Mouse (Mus musculus) stomach, embryonic 16.5 days (tissue): ENCODE data around the gene Mrgprh. TPM values are rescaled to one million over a fixed set of nuclear protein-coding genes. Genes with fewer than 3 reads are reported as not detected.

Source experiments
- ATAC-seq: fragments of 200-750 bp; cut with Nextera tagmentation; 2 replicates; pipeline ENCODE4 v1.8.0; 2017; ENCODE audit warnings: moderate number of reproducible peaks, moderate TSS enrichment; ENCODE audit not compliant: insufficient read depth, low FRiP score
- H3K27ac ChIP-seq: fragments of 300-500 bp; sonication (generic); 2 replicates; pipeline ENCODE4 v1.5.1; 2014; ENCODE audit warnings: low read length
- H3K27me3 ChIP-seq: fragments of 300-500 bp; sonication (generic); 2 replicates; pipeline ENCODE4 v1.6.1; 2014; ENCODE audit warnings: low read length, control low read depth, mixed read lengths; ENCODE audit not compliant: control insufficient read depth, insufficient read depth
- H3K36me3 ChIP-seq: fragments of 300-500 bp; sonication (generic); 2 replicates; pipeline ENCODE4 v1.6.1; 2014; ENCODE audit warnings: low read length; ENCODE audit not compliant: control insufficient read depth, insufficient read depth
- H3K4me1 ChIP-seq: fragments of 300-500 bp; sonication (generic); 2 replicates; pipeline ENCODE4 v1.6.1; 2014; ENCODE audit warnings: low read length, control low read depth, mixed read lengths; ENCODE audit not compliant: control insufficient read depth, insufficient read depth
- H3K4me2 ChIP-seq: fragments of 300-500 bp; sonication (generic); 2 replicates; pipeline ENCODE4 v1.6.1; 2014; ENCODE audit warnings: low read depth, low read length, mixed read lengths
- H3K4me3 ChIP-seq: fragments of 300-500 bp; sonication (generic); replicated peaks from 2 replicates; pipeline ENCODE4 v1.5.1; 2014; ENCODE audit warnings: mild to moderate bottlenecking, low read length
- H3K9ac ChIP-seq: fragments of 300-500 bp; sonication (generic); 2 replicates; pipeline ENCODE4 v1.6.1; 2014; ENCODE audit warnings: low read length
- H3K9me3 ChIP-seq: fragments of 300-500 bp; sonication (generic); replicated peaks from 2 replicates; pipeline ENCODE4 v1.6.1; 2016; ENCODE audit warnings: low read length, control low read depth; ENCODE audit not compliant: control insufficient read depth
- WGBS: fragments of 180-500 bp; shearing (Covaris S2); extraction: QIAGEN DNeasy Blood & Tissue Kit; methylation state at CpG from one replicate; pipeline ENCODE4 v1.1.7; 2014; 5-methylcytosine and 5-hydroxymethylcytosine counted together
- polyA plus RNA-seq: library from polyadenylated mRNA; unstranded; fragments of >200 nt; fragmentation: Nextera tagmentation; extraction: Ambion mirVana; gene quantifications from 2 replicates; pipeline ENCODE4 v1.2.1, GENCODE M21; 2015

Mrgprh gene
- 0.09 TPM in 1 of 2 replicates, not detected in the other for polyA plus RNA-seq

DNA sequence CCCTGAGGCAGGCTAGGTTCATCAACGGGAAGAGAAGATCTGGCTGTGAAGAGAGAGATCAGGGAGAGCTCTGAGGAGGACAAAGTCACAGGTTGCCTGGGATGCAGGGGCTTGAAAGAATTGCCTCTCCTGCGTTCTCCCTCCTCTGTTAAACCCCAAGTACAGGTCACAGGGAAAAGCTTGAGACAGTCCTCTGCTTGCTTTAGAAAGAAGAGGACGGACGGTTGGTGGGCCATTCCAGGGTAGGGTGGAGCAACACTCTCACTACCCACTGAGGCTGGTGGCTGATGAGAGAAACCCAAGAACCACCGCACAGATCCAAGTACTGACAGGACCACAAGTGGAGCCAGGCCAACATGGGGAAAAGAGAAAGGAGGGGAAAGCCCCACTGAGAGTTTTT, at the start of gene Mrgprh:
Mrgprh (plus strand) TSS at position 301 of the 400 bp plus-strand sequence.
- no peak within 1 kb of the TSS for H3K9ac ChIP-seq
- H3K27ac ChIP-seq: no peak within 1 kb of the TSS
- ATAC-seq: no peak
- H3K4me1 ChIP-seq: no peaks in the 10 kb centered on the region
- no peaks in the 10 kb centered on the region for H3K9me3 ChIP-seq
- no peaks in the 10 kb centered on the region for H3K27me3 ChIP-seq
- no peak within 1 kb of the TSS for H3K4me2 ChIP-seq
- H3K36me3 ChIP-seq: no peaks in the 10 kb centered on the region
- H3K4me3 ChIP-seq: no peak within 1 kb of the TSS
- WGBS: 70% methylated on average over 5 of the region's 5 CpGs

DNA sequence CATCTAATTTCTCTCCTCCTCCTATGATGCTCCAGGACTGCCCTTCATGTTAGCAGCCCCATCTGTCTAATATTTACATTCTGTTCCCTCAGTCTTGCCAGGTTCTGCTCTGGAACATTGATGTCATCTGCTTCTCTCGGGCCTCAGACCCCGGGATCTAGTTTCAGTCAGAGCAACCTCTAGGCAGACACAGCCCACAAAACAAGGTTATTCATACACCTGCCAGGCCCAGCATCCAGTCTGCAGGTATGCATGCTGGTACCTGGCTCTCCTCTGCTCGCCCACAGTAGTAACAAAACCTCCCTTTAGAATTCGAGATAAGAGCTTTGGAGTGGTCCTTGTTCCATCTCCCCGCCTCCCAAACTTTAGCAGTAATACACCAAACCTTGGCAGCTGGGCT, 45.5 kb upstream of the Mrgprh start:
- 65% methylated on average over 5 of the region's 5 CpGs for WGBS
- H3K4me1 ChIP-seq: no peaks in the 10 kb centered on the region
- H3K27ac ChIP-seq: no peak overlapping the region
- H3K9me3 ChIP-seq: no peaks in the 10 kb centered on the region
- no peaks in the 10 kb centered on the region for H3K27me3 ChIP-seq
- no peaks in the 10 kb centered on the region for H3K36me3 ChIP-seq
- H3K4me3 ChIP-seq: no peak overlapping the region
- no peak for ATAC-seq
- H3K9ac ChIP-seq: no peak overlapping the region
- H3K4me2 ChIP-seq: no peak overlapping the region

DNA sequence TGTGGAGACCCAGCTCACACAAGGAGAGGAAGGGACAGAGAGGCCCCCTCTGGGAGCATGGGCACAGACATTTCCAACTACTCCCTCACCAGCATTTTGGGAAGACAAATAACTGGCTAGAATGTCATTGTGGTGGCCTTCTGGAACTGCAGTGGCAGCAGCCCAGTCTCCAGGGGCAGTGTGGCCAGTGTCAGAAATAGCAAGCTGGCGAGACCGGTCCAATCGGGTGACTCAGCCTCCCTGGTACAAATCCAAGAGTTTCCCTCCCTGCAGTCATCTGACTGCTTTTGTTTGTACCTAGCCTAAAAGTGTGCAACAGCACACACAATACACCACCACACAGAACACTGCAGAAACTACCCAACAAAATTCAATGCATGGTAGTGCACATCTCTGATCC, 43.6 kb upstream of the Mrgprh start:
- H3K4me1 ChIP-seq: no peaks in the 10 kb centered on the region
- no peaks in the 10 kb centered on the region for H3K36me3 ChIP-seq
- H3K27me3 ChIP-seq: no peaks in the 10 kb centered on the region
- no peak overlapping the region for H3K4me2 ChIP-seq
- H3K27ac ChIP-seq: no peak overlapping the region
- no peak overlapping the region for H3K9ac ChIP-seq
- ATAC-seq: no peak; the same call in 1 of the 2 replicates
- WGBS: 86% methylated on average over 3 of the region's 3 CpGs
- H3K9me3 ChIP-seq: no peaks in the 10 kb centered on the region
- no peak overlapping the region for H3K4me3 ChIP-seq

DNA sequence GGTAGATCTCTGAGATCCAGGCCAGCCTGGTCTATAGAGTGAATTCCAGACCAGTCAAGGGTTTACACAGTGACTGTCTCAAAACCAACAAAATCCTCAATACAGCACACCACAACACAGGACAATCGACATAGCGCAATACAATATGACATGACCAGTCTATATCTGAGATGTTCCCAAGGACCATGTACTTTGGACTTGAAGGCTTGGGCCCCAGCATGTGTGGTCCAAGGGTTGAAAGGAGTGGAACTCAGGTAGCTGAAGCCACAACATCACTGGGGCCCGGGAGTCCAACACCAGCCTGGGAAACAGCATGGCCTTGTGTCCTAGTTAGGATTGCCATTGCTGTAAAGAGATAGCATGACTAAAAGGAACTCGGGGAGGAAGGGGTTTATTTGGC, 43.2 kb upstream of the Mrgprh start:
- Histone ChIP-seq H3K9ac (no peak overlapping the region), H3K4me1 (no peaks in the 10 kb centered on the region), H3K4me2 (no peak overlapping the region), H3K4me3 (no peak overlapping the region), H3K27ac (no peak overlapping the region), H3K9me3 (no peaks in the 10 kb centered on the region), H3K36me3 (no peaks in the 10 kb centered on the region), H3K27me3 (no peaks in the 10 kb centered on the region)
- WGBS: 89% methylated on average over 4 of the region's 4 CpGs
- no peak for ATAC-seq

DNA sequence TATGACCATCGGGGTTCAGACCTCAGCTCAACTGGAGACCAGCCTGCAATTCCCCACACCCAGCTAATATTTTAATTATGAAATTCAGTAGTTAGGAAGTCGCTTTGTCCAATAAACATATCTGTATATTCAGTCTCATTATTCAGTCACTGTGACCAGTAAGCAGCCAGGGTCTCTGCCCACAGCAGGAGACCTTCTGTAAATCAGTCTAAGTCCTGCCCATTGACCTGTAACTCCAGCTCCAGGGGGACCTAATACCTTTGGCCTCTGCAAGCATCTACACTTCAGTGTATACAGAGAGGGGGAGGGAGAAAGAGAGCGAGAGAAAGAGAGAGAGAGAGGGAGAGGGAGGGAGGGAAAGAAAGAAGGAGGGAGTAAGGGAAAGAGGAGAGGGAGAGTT, 41.5 kb upstream of the Mrgprh start:
- no peak for ATAC-seq
- Histone ChIP-seq H3K9ac (no peak overlapping the region), H3K4me1 (no peaks in the 10 kb centered on the region), H3K9me3 (no peaks in the 10 kb centered on the region), H3K27ac (no peak overlapping the region), H3K27me3 (no peaks in the 10 kb centered on the region), H3K4me3 (no peak overlapping the region), H3K4me2 (no peak overlapping the region), H3K36me3 (no peaks in the 10 kb centered on the region)
- WGBS: 70% methylated on average over 3 of the region's 3 CpGs

DNA sequence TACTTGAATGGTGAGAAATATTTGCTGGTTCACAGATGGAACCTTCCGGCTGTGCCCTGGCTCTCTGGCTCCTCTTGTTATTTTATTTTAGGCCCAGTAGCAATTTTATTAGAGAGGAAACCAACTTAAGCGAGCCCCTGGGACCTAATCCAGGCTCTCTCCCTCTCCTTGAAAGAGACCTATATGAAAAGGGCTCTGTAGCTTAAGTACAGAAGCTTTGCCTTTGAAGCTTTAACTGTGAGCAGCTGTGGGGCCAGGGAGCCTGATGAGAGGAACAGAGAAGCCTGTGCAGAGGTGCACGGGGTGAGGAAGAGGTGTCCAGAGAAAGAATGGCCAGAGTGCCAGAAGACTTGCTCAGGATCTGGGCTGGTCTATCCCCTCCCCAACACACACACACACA, 41.0 kb upstream of the Mrgprh start:
- H3K27ac ChIP-seq: no peak overlapping the region
- no peak for ATAC-seq
- 62% methylated on average over 3 of the region's 3 CpGs for WGBS

DNA sequence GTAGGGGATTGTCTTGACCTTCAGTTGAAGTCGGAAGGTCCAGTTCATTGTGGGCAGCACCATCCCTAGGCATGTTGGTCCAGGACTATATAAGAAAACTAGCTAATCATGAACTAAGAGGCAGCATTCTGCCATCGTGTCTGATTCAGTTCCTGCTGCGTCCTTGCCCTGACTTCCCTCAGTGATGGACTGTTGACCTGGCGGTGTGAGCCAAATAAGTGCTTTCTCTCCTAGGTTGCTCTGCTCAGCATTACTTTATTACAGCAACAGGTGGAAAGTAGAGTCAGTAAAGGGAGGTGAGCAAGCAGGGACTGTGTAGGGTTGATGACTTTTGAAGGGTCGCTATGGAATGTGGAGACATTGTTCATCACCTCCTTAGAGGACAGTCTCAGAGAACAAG, 40.1 kb upstream of the Mrgprh start:
- ATAC-seq: no peak
- Histone ChIP-seq H3K27ac (no peak overlapping the region), H3K4me3 (no peak overlapping the region), H3K4me1 (no peaks in the 10 kb centered on the region), H3K36me3 (no peaks in the 10 kb centered on the region), H3K9me3 (no peaks in the 10 kb centered on the region), H3K27me3 (no peaks in the 10 kb centered on the region), H3K9ac (no peak overlapping the region), H3K4me2 (no peak overlapping the region)
- 88% methylated on average over 5 of the region's 5 CpGs for WGBS

More for the DNA sequence above, 41.0 kb upstream of the Mrgprh start:
- Histone ChIP-seq H3K4me3 (no peak overlapping the region), H3K9ac (no peak overlapping the region), H3K27me3 (no peaks in the 10 kb centered on the region), H3K4me1 (no peaks in the 10 kb centered on the region), H3K9me3 (no peaks in the 10 kb centered on the region), H3K36me3 (no peaks in the 10 kb centered on the region), H3K4me2 (no peak overlapping the region)

DNA sequence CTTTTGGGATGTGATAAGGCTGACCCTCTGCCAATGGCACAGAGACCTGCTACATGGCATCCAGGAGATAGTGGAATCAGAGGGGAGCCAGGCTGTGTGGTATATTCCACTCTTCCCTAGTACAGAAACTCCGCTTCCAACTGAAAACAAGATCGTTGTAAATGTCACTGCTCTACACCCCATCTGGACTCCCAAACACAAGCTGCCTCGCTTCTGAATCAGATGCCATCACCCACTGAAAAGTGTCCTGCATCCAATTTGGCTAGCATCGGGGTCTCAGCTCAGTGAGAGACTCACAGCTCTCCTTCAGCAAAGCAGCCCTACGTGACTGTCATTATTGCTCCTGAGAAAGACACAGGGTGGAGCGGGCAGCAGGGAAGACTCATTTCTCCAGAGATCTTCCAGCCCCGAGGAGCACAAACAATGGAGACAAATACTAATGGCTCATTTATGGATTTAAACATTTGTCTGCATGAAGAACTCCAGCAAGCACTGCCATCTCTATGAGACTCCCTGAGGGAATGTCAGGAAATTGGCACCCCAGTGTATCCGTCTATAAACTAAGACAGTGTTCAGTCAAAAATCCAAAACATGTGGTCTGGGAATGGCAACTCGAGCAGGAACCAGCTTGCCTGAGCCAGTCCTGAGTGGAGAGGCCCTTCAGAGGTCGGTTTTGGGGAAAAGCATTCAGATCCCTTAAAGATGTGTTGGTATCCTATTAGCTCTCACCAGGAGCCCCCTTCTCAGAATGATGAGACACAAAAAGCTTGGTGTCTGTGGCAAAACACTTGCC, 36.2 kb upstream of the Mrgprh start:
- Histone ChIP-seq H3K9ac (no peak overlapping the region), H3K36me3 (no peaks in the 10 kb centered on the region), H3K4me3 (no peak overlapping the region), H3K4me2 (no peak overlapping the region), H3K9me3 (no peaks in the 10 kb centered on the region), H3K27ac (no peak overlapping the region), H3K27me3 (no peaks in the 10 kb centered on the region), H3K4me1 (no peaks in the 10 kb centered on the region)
- WGBS: 64% methylated on average over 10 of the region's 10 CpGs
- no peak for ATAC-seq

DNA sequence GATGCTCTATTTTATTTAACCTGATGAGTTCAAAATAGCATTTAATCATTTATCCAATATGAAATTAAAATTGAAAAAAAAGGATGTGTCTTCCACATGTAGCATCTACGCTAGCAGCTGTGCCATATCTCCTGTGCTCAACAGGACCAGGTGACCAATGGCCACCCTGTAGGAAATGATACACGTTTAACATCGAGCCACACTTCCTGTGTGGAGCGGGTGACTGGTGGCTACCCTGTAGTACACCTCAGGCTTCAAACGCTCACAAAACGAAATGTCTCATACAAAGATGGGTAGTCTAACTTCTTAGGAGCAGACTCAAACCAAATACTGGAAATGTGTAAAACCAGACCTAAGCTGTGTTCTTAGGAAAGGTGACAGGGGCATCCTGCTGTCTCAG, 32.0 kb upstream of the Mrgprh start:
- H3K9ac ChIP-seq: no peak overlapping the region
- no peak overlapping the region for H3K4me2 ChIP-seq
- no peak overlapping the region for H3K4me3 ChIP-seq
- peaks cover 8% of the 10 kb centered on the region for H3K4me1 ChIP-seq
- H3K27me3 ChIP-seq: no peaks in the 10 kb centered on the region
- H3K9me3 ChIP-seq: no peaks in the 10 kb centered on the region
- H3K36me3 ChIP-seq: no peaks in the 10 kb centered on the region
- WGBS: 76% methylated on average over 6 of the region's 6 CpGs
- no peak for ATAC-seq
- H3K27ac ChIP-seq: peak overlapping the region; percentile 27; the same call in 1 of the 2 replicates
